Mouse (Mus musculus) urinary bladder, postnatal 4 days (tissue): ENCODE data around the gene Kpna4.
A peak's percentile ranks its signal among the peaks of the same experiment; 100 is the strongest.

Experiments
- DNase-seq, 2 experiments: peaks; one replicate each; pipeline ENCODE4 v3.0.0; 2021 to 2022; ENCODE audit warnings: low spot score in 2 of 2

The Kpna4 gene

DNA sequence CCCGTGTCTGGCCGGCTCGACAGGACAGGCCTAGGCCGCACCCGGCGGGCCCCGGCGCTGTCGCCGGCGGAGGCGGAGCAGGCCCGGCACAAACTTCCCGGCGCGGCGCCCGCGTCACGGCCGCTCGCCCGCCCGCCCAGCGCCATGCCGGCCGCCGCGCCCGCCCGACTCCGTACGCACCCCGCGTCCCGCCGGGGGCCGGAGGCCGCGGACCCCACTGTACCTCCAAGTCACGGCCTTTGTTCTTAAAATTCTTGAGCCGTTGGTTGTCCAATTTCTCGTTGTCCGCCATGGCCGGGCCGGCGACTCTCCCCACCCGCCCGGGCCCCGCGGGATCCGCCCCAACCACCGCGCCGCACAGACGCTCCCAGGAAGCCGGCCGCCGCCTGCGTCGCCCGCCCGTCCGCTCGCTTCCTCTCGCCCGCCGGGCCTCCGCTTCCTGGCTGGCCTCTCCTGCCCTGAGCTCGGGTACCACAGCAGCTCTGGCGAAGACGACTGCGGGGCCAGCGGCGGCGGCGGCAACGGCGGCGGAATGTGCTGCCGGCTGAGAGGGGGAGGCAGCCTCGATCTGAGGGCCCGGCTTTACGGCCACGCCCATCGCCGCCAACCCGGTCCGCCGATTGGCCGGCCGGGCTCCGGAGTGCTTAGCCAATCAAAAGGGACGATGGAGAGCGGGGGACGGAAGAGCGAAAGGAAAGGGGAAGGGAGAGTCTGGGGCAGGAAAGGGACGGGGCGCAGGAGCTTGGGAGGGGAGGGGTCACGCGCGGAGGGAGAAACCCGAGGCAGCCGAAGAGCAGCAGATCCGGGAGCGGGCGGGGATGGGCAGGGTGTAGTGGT is at the start of gene Kpna4:
TSS of gene Kpna4 (minus strand) at position 605 of the 837 bp plus-strand sequence.
- DNase-seq = peak; percentile 94

GRCm38 (mm10) chr3:69175229-69175628 is 48.3 kb upstream of the Kpna4 start:
- no peak for DNase-seq

DNA sequence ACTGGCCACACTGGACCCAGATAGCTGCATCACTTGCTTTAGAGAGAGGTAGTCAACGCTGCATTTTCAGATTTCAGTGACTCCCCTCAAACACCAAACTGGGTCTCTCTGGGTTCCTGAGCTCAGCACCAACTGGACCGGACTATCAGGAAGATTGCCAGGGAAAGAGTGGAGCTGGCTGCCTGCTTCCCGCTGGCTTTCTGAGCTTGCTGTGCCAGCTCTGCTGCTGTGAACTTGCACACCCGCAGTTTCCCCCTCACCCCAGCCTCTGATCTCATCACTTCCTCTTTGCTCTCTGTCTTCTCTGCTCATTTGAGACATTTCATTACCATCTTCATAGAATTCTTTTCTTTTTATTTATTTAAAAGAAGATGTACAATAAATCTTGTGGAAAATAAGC is 44.2 kb upstream of the Kpna4 start:
- DNase-seq = no peak

GRCm38 (mm10) chr3:69169796-69170195 is 42.9 kb upstream of the Kpna4 start:
- no peak for DNase-seq

- no peak for DNase-seq
Observed at GRCm38 (mm10) chr3:69168724-69169123, 41.8 kb upstream of the Kpna4 start.

DNA sequence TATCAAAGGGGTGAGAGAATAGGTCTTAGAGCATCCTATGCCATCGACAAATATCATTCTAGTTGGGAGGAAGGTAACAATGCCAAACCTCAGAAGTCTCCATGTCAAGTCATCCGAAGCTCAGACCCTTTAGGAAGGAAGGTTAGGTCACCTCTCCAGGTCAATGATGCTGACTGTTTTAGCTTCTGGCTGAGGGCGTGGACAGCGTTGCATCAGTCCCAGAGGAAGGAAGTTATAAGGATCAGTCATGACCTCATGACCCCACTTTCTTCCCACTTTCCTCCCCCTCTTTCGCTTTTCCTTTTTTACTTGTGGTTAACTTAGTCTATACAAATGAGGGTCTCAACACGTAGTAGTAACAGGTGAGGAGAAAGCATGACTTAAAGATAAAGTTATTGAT is 36.1 kb upstream of the Kpna4 start:
- no peak for DNase-seq

- DNase-seq = no peak
Observed at GRCm38 (mm10) chr3:69160429-69160828, 33.5 kb upstream of the Kpna4 start.

GRCm38 (mm10) chr3:69159501-69159900 is 32.6 kb upstream of the Kpna4 start:
- DNase-seq = no peak

DNA sequence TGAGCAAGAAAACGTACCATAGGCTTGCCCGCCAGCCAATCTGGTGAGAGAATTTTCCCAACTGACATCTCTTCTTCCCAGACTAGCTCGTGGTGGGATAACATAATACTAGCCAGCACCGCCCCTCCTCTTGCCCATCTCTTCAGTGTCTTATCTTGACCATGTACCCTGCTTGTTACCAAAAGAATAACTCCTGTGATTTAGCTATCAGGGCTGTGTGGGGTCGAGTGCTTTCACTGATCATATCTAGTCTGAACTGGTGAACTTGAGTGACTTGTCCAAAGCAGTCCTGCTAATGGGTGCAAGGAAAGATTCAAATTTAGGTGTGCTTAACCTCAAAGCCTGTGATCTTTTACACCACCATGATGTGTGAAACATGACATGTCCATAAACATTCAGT is 31.0 kb upstream of the Kpna4 start:
- no peak for DNase-seq

DNA sequence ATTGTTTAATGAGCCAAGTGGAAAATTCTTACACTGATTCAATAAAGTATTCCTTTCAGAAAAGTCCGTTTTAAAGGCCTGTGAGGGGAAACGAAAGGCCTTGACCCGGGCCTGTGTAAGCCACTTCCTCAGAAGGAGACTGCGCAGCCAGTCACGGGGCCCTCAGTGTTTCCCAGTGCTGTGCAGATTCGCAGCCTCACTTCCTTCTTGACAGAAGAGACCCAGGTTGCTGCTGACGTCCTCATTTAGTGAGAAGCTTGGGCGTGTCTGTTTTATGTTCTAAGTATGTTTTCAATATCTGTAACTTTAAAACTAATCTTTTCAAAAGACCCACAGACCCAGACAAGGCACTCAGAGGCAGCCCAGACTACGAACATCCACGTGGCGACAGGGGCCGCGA is 29.6 kb upstream of the Kpna4 start:
- peak in 1 of 2 experiments; percentile 21 for DNase-seq

DNA sequence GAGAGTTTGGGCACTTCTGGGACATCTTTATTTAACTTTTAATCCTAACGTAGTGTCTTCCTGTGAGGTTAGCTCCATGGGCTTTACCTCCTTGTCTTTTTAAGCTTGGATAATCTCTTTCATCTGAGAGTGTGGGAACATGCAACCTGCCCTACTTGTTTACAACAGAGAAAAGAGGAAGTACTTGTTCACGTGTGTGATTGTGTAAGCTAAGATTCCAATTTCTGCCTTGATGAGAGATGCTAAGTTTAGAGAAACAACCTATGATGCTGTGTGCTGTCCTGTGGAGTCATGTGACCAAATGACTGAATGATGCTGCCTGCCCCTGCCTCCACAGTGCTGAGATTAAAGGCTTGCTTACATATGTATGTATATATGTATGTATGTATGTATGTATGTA is 27.8 kb upstream of the Kpna4 start:
- no peak for DNase-seq

DNA sequence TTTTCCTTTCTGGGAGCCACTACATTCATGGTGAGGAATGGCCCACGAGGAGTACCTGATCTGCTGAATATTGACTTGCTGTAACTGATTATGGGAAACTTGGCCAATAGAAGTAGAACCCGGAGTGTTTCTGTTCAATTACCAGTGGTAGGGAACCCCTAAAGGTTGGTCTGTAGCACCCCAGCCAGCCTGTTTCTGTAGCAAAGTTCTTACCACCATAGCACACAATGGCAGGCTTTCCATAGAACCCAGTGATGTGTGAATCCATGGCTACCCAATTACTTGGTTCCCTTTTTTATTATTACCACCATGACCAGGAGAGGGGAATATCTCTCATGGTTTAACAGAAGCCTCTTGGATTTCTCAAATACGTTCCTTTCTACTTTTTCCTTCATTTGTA is 24.0 kb upstream of the Kpna4 start:
- no peak for DNase-seq

- no peak for DNase-seq
Observed at GRCm38 (mm10) chr3:69142372-69142994, 15.6 kb upstream of the Kpna4 start.

DNA sequence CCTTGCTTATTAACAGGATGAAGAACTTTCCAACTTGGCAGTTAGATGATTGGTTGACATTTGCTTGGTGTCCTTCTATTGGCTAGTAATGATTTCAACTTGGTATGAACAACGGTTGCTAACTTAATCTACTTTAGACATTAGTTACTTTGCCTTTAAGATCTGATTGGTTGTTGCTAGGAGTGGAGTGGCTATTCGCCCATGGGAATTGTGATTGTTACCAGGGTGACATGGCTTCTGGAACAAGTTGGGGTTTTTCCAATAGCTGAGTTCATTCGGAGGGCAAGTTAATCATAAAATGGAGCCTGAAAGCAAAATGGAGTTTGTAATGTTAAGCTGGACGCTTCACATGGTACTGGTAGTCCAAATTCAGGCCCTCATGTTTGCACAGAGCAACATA is 13.9 kb upstream of the Kpna4 start:
- no peak for DNase-seq

DNA sequence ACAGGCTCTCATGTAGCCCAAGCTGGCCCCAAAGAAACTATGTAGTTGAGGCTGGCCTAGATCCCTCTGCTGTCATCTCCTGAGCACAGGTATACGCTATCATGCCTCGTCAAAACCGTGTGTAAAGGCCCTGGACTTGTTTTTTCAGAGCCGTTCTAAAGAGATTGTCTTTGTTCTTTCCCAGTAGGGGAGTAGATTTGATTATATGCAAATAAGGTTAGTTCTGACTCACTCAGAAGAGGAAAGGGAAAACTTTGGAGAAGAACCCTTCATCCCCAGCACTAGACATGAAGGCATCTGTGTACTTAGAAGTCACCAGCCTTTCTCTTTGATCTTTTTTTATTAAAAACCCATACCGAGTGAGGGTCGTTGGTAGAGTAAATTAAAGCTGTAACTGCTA is 9.1 kb upstream of the Kpna4 start:
- DNase-seq = no peak

- DNase-seq = no peak
Observed at GRCm38 (mm10) chr3:69130973-69131372, 4.1 kb upstream of the Kpna4 start.

- DNase-seq = no peak
Observed at GRCm38 (mm10) chr3:69127693-69128092, 780 bp upstream of the Kpna4 start.

DNA sequence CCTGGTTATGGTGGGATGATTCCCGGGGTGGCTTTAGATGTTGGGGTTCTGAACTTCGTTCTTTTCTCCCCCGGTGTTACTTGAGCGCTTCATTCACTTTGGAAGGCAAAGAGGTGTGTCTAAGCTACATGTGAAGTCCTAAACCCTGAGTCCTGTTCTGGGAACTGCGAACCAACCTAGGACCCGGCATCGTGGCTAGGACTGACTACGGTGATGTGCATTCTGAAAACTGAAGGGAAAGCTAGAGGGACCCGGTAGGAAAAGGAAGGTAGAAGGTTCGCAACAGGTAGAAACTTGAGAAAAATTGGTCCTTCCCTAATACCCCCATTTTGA is 399 bp upstream of the Kpna4 start:
- DNase-seq = no peak

- DNase-seq = no peak
Observed at GRCm38 (mm10) chr3:69125891-69126508, 913 bp downstream of the Kpna4 start.

- DNase-seq = no peak
Observed at GRCm38 (mm10) chr3:69125461-69125860, 1.5 kb downstream of the Kpna4 start.

GRCm38 (mm10) chr3:69118827-69119226 is 8.1 kb downstream of the Kpna4 start:
- DNase-seq = no peak

DNA sequence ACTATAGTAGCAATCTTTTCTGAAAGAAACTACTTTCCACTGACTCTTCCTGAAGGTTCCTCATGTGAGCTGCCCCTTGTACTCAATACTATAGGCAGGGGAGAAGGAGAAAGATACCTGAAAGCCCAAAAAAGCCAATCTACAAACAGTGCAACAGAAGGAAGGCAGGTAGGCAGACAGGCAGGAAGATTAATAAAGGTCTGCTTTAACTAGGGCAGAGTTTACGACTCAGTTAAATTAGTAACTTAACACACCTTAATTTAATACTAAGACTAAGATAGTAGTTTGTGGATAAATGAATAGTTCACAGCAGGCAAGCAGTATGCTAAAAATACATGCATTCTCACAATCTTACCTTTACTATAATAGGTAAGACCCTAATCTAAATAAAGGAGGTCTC is 12.2 kb downstream of the Kpna4 start:
- no peak for DNase-seq

DNA sequence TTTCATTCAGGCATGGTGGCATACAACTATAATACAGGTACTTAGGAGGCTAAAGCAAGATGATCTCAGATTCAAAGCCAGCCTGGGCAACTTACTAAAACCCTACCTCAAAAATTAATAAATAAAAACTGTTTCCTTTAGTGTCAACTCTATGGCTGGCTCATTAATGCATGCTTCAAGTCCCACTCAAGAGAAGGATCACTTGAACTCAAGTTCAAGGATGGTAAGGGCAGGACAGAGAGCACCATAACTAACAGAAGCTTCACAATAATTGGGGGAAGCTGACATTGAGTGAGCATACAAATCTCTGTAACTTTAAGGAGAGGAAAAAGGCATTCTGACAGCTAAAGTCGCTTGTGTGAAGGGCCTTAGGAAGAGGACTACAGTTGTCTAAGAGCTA is 13.0 kb downstream of the Kpna4 start:
- DNase-seq = no peak
